Mouse (Mus musculus) kidney, postnatal 0 days (tissue): ENCODE data around the gene Nhlrc4. TPM values are rescaled to one million over a fixed set of nuclear protein-coding genes. Genes with fewer than 3 reads are reported as not detected.

ENCODE experiments used
- ATAC-seq: fragments of 200-750 bp; cut with Nextera tagmentation; replicated peaks from 2 replicates; pipeline ENCODE4 v1.8.0; 2017; ENCODE audit warnings: low read depth, moderate number of reproducible peaks, moderate TSS enrichment, moderate library complexity; ENCODE audit not compliant: low FRiP score
- DNase-seq: peaks from one replicate; pipeline ENCODE4 v3.0.0-alpha.2; 2016; ENCODE audit warnings: low spot score
- H3K27ac ChIP-seq: fragments of 300-500 bp; sonication (generic); 2 replicates; pipeline ENCODE4 v1.5.1; 2014; ENCODE audit warnings: mild to moderate bottlenecking
- H3K27me3 ChIP-seq: fragments of 300-500 bp; sonication (generic); 2 replicates; pipeline ENCODE4 v1.6.1; 2014; ENCODE audit warnings: low read length, mixed read lengths; ENCODE audit not compliant: insufficient read depth
- H3K36me3 ChIP-seq: fragments of 300-500 bp; sonication (generic); 2 replicates; pipeline ENCODE4 v1.6.1; 2014; ENCODE audit warnings: low read length, mixed read lengths; ENCODE audit not compliant: insufficient read depth
- H3K4me1 ChIP-seq: fragments of 300-500 bp; sonication (generic); replicated peaks from 2 replicates; pipeline ENCODE4 v1.6.1; 2014; ENCODE audit warnings: antibody characterized with exemption, low read length, mixed read lengths; ENCODE audit not compliant: insufficient read depth
- H3K4me2 ChIP-seq: fragments of 300-500 bp; sonication (generic); 2 replicates; pipeline ENCODE4 v1.6.1; 2014; ENCODE audit warnings: mild to moderate bottlenecking, low read length, moderate library complexity, mixed read lengths
- H3K4me3 ChIP-seq: fragments of 300-500 bp; sonication (generic); replicated peaks from 2 replicates; pipeline ENCODE4 v1.5.1; 2014; ENCODE audit warnings: low read depth, low read length
- H3K9ac ChIP-seq: fragments of 300-500 bp; sonication (generic); 2 replicates; pipeline ENCODE4 v1.6.1; 2014; ENCODE audit warnings: low read depth, low read length
- H3K9me3 ChIP-seq: fragments of 300-500 bp; sonication (generic); replicated peaks from 2 replicates; pipeline ENCODE4 v1.6.1; 2016; ENCODE audit warnings: low read length, inconsistent platforms, mixed read lengths
- CTCF ChIP-seq: IDR thresholded peaks from 2 replicates; pipeline ENCODE4 v1.5.1; 2016; ENCODE audit warnings: antibody characterized with exemption, low read depth, mild to moderate bottlenecking, moderate library complexity
- WGBS: fragments of 180-500 bp; shearing (Covaris S2); extraction: QIAGEN DNeasy Blood & Tissue Kit; methylation state at CpG from one replicate; pipeline ENCODE4 v1.1.7; 2014; 5-methylcytosine and 5-hydroxymethylcytosine counted together
- polyA plus RNA-seq: library from polyadenylated mRNA; unstranded; fragments of >200 nt; fragmentation: Nextera tagmentation; extraction: Ambion mirVana; gene quantifications from 2 replicates; pipeline ENCODE4 v1.2.1, GENCODE M21; 2015

Gene Nhlrc4
- polyA plus RNA-seq, 1 experiment from 2014 or later = 1.1 TPM

DNA sequence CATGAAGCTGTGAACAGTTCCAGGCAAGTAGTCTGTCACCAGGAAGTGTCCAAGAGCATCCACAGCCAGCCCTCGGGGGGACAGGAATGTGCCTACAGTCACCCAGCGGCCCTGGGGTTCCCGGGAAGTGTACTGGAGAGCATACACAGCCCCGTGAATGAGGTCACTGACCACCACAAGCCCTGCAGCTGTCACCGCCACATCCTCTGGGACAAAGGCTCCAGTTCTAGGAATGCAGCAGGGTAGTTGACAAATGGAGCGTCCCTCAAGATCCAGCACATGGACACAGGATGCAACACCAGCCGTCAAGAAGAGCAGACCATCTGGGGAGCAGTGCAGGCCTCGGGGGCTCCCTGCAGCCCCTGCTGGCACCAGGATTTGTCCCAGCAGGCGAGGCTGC, 992 bp downstream of the Nhlrc4 start:
- H3K4me3 ChIP-seq = no peak overlapping the region
- TF ChIP-seq CTCF = no peak
- H3K27ac ChIP-seq = no peak overlapping the region
- DNase-seq (no peak), ATAC-seq (no peak)
- peaks cover 7% of the 10 kb centered on the region for H3K4me1 ChIP-seq
- H3K9me3 ChIP-seq = no peaks in the 10 kb centered on the region
- H3K27me3 ChIP-seq = no peaks in the 10 kb centered on the region
- no peak overlapping the region for H3K4me2 ChIP-seq
- 72% methylated on average over 9 of the region's 9 CpGs for WGBS
- H3K36me3 ChIP-seq = no peaks in the 10 kb centered on the region
- H3K9ac ChIP-seq = no peak overlapping the region

DNA sequence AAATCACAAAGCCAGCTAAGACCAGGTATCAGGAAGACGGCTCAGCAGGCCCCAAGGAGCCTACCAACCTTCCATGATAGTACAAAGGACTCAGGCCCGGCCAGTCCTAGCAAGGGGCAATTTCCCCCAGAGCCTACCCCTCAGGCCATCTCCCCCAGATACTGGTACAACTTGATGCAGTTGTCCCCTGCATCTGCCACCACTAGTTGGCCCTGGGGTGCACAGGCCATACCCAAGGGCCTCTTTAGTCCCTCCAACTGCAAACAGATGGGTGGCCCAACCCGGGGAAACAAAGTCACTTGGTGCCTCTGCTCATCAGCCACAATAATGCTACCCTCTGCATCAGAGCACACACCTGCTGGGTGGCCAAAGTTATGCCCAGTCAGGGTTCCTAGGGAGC, 1.5 kb downstream of the Nhlrc4 start:
- no peak overlapping the region for H3K4me2 ChIP-seq
- no peak for DNase-seq
- no peak for TF ChIP-seq CTCF
- H3K27ac ChIP-seq = no peak overlapping the region
- no peak for ATAC-seq
- WGBS = 76% methylated on average over 3 of the region's 3 CpGs
- H3K9me3 ChIP-seq = no peaks in the 10 kb centered on the region
- H3K9ac ChIP-seq = no peak overlapping the region
- H3K36me3 ChIP-seq = no peaks in the 10 kb centered on the region
- H3K27me3 ChIP-seq = no peaks in the 10 kb centered on the region
- H3K4me3 ChIP-seq = no peak overlapping the region
- H3K4me1 ChIP-seq = peaks cover 7% of the 10 kb centered on the region

DNA sequence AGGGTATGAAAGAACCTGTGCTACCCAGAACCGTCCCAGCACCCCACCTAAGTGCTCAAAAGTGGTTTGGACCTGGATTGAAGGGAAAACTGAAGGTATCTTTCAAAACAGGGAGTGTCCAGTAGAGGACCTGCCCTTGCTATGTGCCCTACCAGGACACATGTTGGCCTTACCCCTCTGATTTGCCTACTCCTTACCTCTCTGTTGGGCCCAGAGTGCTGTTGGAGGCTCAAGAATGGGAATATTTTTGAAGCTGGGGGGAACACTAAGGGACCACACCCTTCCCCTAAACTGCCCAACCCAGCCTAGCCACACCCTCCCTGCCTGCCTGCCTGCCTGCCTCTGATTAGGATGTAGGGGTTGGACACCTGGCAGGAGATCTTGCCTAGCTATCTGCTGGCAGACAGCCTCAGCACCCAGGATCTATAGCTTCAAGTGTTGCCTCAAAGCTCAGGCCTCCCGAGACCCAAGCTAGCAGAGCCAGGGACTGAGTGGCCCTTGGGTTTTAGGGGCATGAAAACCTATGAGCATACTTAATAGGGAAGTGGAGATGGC, 2.1 kb downstream of the Nhlrc4 start:
- H3K9ac ChIP-seq = no peak overlapping the region
- no peak for TF ChIP-seq CTCF
- H3K4me3 ChIP-seq = no peak overlapping the region
- H3K27ac ChIP-seq = no peak overlapping the region
- WGBS = 88% methylated on average over 2 of the region's 2 CpGs
- ATAC-seq (no peak), DNase-seq (no peak)
- H3K4me2 ChIP-seq = no peak overlapping the region
- no peaks in the 10 kb centered on the region for H3K9me3 ChIP-seq
- no peaks in the 10 kb centered on the region for H3K36me3 ChIP-seq
- H3K27me3 ChIP-seq = no peaks in the 10 kb centered on the region
- peaks cover 7% of the 10 kb centered on the region for H3K4me1 ChIP-seq

DNA sequence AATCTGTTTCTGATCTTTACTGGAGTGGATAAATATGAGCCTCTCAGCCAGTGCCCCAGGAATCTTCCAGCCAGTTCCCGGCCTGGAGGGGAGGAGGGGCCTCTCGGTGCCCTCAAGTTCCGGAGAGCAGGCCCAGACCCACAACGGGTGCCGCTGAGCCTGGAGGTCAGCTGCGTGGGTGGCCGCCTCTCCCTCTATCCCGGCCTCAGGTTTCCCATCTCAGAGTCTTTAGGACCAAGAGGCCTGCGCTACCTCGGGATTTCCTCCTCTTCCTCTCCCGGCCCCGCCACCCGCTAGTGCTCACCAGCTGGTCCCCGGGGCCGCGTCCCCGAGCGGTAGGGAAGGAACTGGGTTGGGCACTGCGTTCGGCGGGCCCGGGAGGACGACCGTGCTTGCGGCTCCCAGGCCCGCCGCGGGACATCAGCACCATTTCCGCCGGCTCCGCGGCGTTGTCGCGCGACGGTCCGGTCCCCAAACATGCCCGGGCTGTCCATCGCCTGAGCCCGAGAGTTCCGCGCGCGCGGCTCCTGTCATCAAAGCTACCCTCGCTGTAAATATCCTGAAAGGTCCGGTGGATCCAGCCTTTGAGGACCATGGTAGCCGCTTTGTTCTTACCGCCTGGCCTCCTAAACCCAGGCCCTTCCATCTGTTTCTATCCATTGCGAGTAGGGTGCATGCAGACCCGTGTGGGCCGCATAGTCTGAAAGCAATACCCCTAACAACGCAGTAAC, 3.1 kb downstream of the Nhlrc4 start:
- H3K4me3 ChIP-seq = peak overlapping the region; percentile 91
- H3K4me1 ChIP-seq = peaks cover 7% of the 10 kb centered on the region
- H3K9me3 ChIP-seq = no peaks in the 10 kb centered on the region
- peak overlapping the region; percentile 77 for H3K4me2 ChIP-seq
- WGBS = 2% methylated on average over 53 of the region's 54 CpGs
- H3K27me3 ChIP-seq = no peaks in the 10 kb centered on the region
- DNase-seq = peak; percentile 79
- peak overlapping the region; percentile 98 for H3K9ac ChIP-seq
- peak; percentile 64 for ATAC-seq
- TF ChIP-seq CTCF = no peak
- peak overlapping the region; percentile 96 for H3K27ac ChIP-seq
- peaks cover 9% of the 10 kb centered on the region; the same call in 1 of the 2 replicates for H3K36me3 ChIP-seq

DNA sequence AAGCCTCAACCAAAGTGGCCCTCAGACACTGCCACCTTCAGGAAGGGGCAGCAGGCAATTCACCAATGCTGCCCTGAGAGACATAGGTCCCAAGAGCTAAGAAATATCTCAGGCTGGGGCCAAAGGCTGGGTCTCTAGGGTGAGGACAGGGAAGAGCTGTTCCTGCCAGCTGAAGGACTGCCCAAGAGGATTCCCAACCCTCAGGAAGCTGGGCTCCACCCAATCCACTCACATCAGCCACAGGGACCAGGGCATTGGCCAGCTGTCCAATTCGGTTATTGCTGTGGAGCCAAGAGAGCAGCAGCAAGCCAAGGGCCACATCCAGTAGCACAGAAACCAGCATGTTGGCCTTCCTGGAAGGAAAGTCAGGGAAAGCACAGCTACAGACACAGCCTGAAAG, 10.2 kb downstream of the Nhlrc4 start:
- H3K27ac ChIP-seq = no peak overlapping the region
- 88% methylated on average over 1 of the region's 1 CpGs for WGBS
- ATAC-seq = no peak

DNA sequence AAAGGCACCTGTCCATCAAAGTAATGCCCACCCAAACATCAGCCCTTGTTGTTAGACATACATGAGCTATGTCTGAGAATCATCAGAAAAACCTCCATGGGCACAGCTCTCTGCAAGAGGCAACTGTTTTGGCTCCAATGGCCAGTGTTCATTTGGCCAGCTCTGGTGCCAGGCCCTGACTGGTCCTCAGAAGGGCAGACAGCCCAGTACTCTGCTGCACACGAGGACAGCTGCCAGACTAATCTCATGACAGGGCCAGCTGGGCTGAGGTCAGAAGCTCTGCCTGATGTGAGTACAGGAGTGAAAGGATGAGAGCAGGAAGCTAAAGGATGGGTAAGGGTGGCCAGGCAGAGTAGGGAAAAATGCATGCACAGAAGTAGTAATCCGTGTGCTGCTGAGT, 19.4 kb downstream of the Nhlrc4 start:
- Histone ChIP-seq H3K27ac (no peak overlapping the region), H3K9me3 (no peaks in the 10 kb centered on the region), H3K9ac (no peak overlapping the region), H3K27me3 (no peaks in the 10 kb centered on the region), H3K4me1 (no peaks in the 10 kb centered on the region), H3K4me2 (no peak overlapping the region), H3K4me3 (no peak overlapping the region), H3K36me3 (peaks cover 37% of the 10 kb centered on the region)
- no peak for ATAC-seq
- TF ChIP-seq CTCF = no peak
- no peak for DNase-seq
- 77% methylated on average over 2 of the region's 2 CpGs for WGBS

More for the DNA sequence above, 10.2 kb downstream of the Nhlrc4 start:
- H3K9me3 ChIP-seq = no peaks in the 10 kb centered on the region
- H3K4me1 ChIP-seq = no peaks in the 10 kb centered on the region
- no peak overlapping the region for H3K9ac ChIP-seq
- H3K4me2 ChIP-seq = no peak overlapping the region
- no peaks in the 10 kb centered on the region for H3K27me3 ChIP-seq
- H3K4me3 ChIP-seq = no peak overlapping the region
- peaks cover 63% of the 10 kb centered on the region for H3K36me3 ChIP-seq
- DNase-seq = no peak
- TF ChIP-seq CTCF = no peak

DNA sequence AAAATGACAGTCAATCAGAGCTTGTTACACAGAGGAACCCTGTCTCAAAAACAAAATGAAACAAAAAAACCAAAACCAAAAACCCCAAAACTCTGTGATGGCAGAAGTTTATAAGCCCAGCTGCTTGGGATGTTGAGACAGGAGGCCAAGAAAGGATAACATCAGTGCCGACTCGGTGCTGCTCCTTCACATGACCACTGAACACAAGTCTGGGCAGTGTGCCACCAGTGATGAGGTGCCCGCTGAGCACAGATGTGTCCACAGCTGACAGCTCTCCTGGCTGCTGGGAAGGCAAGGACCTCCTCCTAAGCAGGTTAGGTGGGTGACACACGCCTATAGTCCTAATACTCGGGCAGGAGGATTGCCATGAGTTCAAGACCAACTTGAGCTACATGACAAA, 22.6 kb downstream of the Nhlrc4 start:
- DNase-seq (no peak), ATAC-seq (no peak)
- Histone ChIP-seq H3K9ac (no peak overlapping the region), H3K27me3 (no peaks in the 10 kb centered on the region), H3K4me3 (no peak overlapping the region), H3K4me1 (peaks cover 7% of the 10 kb centered on the region), H3K9me3 (no peaks in the 10 kb centered on the region), H3K36me3 (peaks cover 12% of the 10 kb centered on the region), H3K4me2 (no peak overlapping the region), H3K27ac (no peak overlapping the region)
- WGBS = 80% methylated on average over 5 of the region's 5 CpGs
- TF ChIP-seq CTCF = no peak
